Mouse (Mus musculus) kidney, embryonic 16.5 days (tissue): ENCODE results near the gene BC052040. TPM values are rescaled to one million over a fixed set of nuclear protein-coding genes. Genes with fewer than 3 reads are reported as not detected.

Source experiments
- ATAC-seq: fragments of 200-750 bp; cut with Nextera tagmentation; 2 replicates; pipeline ENCODE4 v1.8.0; 2017; ENCODE audit warnings: moderate TSS enrichment; ENCODE audit not compliant: low FRiP score, low TSS enrichment
- H3K27ac ChIP-seq: fragments of 300-500 bp; sonication (generic); 2 replicates; pipeline ENCODE4 v1.5.1; 2014; ENCODE audit warnings: low read length
- H3K27me3 ChIP-seq: fragments of 300-500 bp; sonication (generic); 2 replicates; pipeline ENCODE4 v1.6.1; 2014; ENCODE audit warnings: low read length, control low read depth, mixed read lengths; ENCODE audit not compliant: insufficient read depth
- H3K36me3 ChIP-seq: fragments of 300-500 bp; sonication (generic); 2 replicates; pipeline ENCODE4 v1.6.1; 2014; ENCODE audit warnings: low read length, control low read depth, mixed read lengths; ENCODE audit not compliant: insufficient read depth
- H3K4me1 ChIP-seq: fragments of 300-500 bp; sonication (generic); 2 replicates; pipeline ENCODE4 v1.6.1; 2014; ENCODE audit warnings: low read length, control low read depth, mixed read lengths; ENCODE audit not compliant: insufficient read depth
- H3K4me2 ChIP-seq: fragments of 300-500 bp; sonication (generic); replicated peaks from 2 replicates; pipeline ENCODE4 v1.6.1; 2014; ENCODE audit warnings: low read depth, low read length
- H3K4me3 ChIP-seq: fragments of 300-500 bp; sonication (generic); 2 replicates; pipeline ENCODE4 v1.5.1; 2014; ENCODE audit warnings: mild to moderate bottlenecking, low read length
- H3K9ac ChIP-seq: fragments of 300-500 bp; sonication (generic); replicated peaks from 2 replicates; pipeline ENCODE4 v1.6.1; 2014; ENCODE audit warnings: low read length
- H3K9me3 ChIP-seq: fragments of 300-500 bp; sonication (generic); 2 replicates; pipeline ENCODE4 v1.6.1; 2016; ENCODE audit warnings: low read length, control low read depth
- WGBS: fragments of 180-500 bp; shearing (Covaris S2); extraction: QIAGEN DNeasy Blood & Tissue Kit; methylation state at CpG from one replicate; pipeline ENCODE4 v1.1.7; 2014; 5-methylcytosine and 5-hydroxymethylcytosine counted together
- polyA plus RNA-seq: library from polyadenylated mRNA; unstranded; fragments of >200 nt; fragmentation: Nextera tagmentation; extraction: Ambion mirVana; gene quantifications from 2 replicates; pipeline ENCODE4 v1.2.1, GENCODE M21; 2015

The BC052040 gene
- polyA plus RNA-seq, 1 experiment from 2014 or later: 15.4 TPM

DNA sequence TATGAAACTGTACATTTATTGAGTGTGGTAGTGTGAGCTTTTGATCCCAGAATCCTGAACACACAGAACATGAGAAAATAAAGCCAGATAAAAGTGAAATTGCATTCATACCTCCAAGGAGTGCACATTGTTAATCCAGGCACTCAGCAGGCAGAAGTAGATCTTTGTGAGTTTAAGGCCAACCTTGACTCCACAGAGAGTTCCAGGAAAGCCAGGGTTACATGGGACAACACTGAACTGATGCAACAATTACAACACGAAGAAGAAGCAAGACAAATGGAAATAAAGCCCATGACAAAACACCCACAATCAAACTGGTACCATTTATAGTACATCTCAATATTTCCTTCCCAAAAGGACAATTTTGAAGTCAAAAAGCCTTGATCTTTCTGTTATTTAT is 9.5 kb upstream of the BC052040 start:
- no peaks in the 10 kb centered on the region for H3K9me3 ChIP-seq
- no peak overlapping the region for H3K9ac ChIP-seq
- no peak overlapping the region for H3K4me2 ChIP-seq
- H3K4me1 ChIP-seq: no peaks in the 10 kb centered on the region
- H3K4me3 ChIP-seq: no peak overlapping the region
- no peak overlapping the region for H3K27ac ChIP-seq
- 77% methylated on average over 1 of the region's 1 CpGs for WGBS
- no peaks in the 10 kb centered on the region for H3K27me3 ChIP-seq
- ATAC-seq: no peak
- no peaks in the 10 kb centered on the region for H3K36me3 ChIP-seq

DNA sequence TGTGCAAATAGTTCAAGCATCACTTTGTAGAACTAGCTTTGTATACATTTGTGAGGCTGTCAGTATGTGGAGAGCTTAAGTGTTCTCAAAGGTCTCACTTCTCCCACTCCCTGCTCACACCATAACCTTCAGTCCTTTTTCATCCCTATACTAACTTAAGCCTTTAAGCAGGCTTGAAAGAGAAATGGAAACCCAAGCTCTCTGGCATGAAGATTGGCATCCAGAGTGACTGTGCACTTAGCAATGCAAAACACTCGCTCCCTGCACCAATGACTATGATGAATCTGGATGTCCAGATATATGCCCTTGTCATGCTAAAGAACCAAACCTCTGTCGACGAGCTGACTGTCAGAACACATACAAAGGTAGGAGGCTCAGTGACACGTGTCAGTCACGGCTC is 6.7 kb upstream of the BC052040 start:
- Histone ChIP-seq H3K9ac (no peak overlapping the region), H3K9me3 (no peaks in the 10 kb centered on the region), H3K27me3 (no peaks in the 10 kb centered on the region), H3K4me1 (no peaks in the 10 kb centered on the region; the same call in 1 of the 2 replicates), H3K27ac (no peak overlapping the region), H3K4me3 (no peak overlapping the region), H3K36me3 (no peaks in the 10 kb centered on the region), H3K4me2 (no peak overlapping the region)
- no peak for ATAC-seq
- 76% methylated on average over 5 of the region's 5 CpGs for WGBS

DNA sequence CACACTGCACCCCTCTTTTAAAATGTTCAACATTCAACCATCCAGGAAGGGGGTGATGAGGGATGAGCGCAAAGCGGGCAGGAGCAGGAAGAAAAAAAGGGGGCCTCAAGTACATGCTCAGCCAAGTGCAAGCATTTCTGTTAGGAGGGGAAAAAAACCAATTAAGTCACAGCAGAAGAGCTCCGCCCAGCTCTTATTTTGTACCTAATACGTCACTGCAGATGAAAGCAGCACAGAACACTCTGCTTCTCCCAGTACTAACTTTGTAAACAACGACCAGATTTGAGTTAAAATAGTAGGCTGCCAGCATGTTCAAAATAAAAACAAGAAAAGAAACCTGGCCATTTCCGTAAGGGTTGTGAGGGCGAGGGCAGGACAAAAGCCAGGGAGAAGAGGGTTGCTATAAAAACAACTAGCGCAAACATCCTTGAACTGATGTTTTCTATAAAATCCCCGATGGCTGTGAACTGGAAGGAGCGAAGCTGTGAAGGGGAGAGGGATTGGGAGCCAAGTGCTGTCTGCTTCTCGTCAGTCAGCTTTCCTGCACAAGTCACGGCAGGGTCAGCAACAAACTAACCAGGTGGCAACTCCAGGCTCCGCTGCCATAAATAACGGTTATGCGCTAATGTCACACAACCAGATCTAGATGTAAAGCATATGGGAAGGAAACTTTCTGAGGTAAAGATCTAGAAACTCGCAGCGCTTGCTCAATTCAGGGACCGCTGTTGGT is 2.2 kb upstream of the BC052040 start:
- H3K36me3 ChIP-seq: no peaks in the 10 kb centered on the region
- H3K4me2 ChIP-seq: peak overlapping the region; percentile 59
- peak overlapping the region; percentile 57 for H3K9ac ChIP-seq
- H3K4me1 ChIP-seq: peaks cover 26% of the 10 kb centered on the region
- 21% methylated on average over 18 of the region's 18 CpGs for WGBS
- no peaks in the 10 kb centered on the region for H3K27me3 ChIP-seq
- ATAC-seq: no peak
- H3K9me3 ChIP-seq: no peaks in the 10 kb centered on the region
- H3K4me3 ChIP-seq: peak overlapping the region; percentile 41
- peak overlapping the region; percentile 76 for H3K27ac ChIP-seq

DNA sequence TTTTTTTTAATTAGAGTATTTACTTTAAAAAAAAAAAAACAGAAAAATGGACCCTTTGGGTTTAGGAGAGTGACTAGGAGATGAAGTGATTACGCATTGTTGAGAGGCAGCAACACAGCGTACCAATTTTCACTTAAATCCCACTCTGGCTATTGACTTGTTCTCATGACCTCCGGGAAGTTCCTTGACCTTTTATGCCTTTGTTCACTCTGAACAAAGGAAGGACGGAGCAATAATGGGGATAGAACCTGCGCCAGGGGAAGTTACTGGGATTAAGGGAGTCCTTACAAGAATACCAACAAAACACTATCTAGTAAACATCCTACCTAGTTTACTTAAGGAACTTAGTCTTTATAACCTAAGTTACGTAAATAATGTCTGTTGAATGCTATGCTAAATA is 1.5 kb upstream of the BC052040 start:
- H3K27me3 ChIP-seq: no peaks in the 10 kb centered on the region
- WGBS: 36% methylated on average over 6 of the region's 6 CpGs
- peak overlapping the region; percentile 59 for H3K4me2 ChIP-seq
- no peak for ATAC-seq
- no peak overlapping the region for H3K9ac ChIP-seq
- H3K4me3 ChIP-seq: no peak overlapping the region; the same call in 1 of the 2 replicates
- H3K36me3 ChIP-seq: no peaks in the 10 kb centered on the region
- H3K4me1 ChIP-seq: peaks cover 26% of the 10 kb centered on the region
- no peaks in the 10 kb centered on the region for H3K9me3 ChIP-seq
- H3K27ac ChIP-seq: peak overlapping the region; percentile 76; the same call in 1 of the 2 replicates

DNA sequence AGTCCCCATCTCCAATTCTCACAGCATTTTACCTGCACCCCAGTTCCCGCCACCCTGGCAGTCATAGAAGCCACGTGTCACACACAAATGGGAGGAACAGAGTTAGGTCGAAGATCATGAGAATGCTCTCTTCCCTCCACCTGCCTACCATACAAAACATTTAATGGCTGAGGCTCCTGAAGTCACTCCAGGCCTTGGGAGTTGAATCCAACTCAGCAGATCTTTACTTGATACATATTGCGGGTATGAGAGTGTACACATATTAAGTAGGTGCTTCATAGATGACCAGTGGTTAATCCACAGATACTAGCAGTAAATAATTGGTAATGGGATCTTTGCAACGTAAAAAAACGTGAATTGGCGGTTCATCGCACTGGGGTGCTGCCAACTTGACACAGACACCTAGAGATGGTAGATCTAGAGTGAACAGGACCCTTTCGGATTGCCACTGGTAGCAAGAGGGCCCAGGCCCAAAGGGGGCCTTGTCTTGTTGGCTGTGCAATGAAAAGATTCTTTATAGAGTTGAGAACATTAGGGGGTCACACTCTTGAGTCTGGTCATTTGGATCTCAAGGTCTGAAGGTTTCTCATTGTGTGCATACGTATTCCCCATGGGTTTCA is 583 bp downstream of the BC052040 start:
- peak overlapping the region; percentile 90 for H3K27ac ChIP-seq
- H3K9ac ChIP-seq: peak overlapping the region; percentile 86
- peaks cover 26% of the 10 kb centered on the region for H3K4me1 ChIP-seq
- ATAC-seq: peak; percentile 13; the same call in 1 of the 2 replicates
- H3K4me3 ChIP-seq: peak overlapping the region; percentile 88
- no peaks in the 10 kb centered on the region for H3K9me3 ChIP-seq
- H3K36me3 ChIP-seq: no peaks in the 10 kb centered on the region
- WGBS: 70% methylated on average over 10 of the region's 10 CpGs
- H3K27me3 ChIP-seq: no peaks in the 10 kb centered on the region
- H3K4me2 ChIP-seq: peak overlapping the region; percentile 81

DNA sequence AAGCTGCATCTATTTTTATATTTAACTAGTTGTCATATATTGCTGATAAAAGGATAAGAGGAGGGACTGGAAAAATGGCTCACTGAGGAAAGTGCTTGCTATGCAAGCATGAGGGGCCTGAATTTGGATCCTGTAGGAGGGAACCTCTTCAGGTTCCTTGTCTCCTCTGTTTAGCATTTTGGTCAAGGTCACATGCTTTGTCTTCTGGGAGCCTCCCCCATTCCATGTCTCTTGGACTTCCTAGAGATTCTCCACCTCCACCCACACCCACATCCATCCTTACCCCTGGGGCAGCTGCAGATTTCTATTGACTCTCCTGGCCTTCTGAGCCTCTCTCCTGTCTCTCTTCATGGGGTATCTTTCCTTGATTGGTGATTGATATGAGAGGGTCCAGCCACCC is 2.3 kb downstream of the BC052040 start:
- Histone ChIP-seq H3K36me3 (no peaks in the 10 kb centered on the region), H3K4me2 (no peak overlapping the region), H3K4me1 (peaks cover 26% of the 10 kb centered on the region), H3K27ac (no peak overlapping the region), H3K9ac (no peak overlapping the region), H3K4me3 (no peak overlapping the region), H3K9me3 (no peaks in the 10 kb centered on the region), H3K27me3 (no peaks in the 10 kb centered on the region)
- ATAC-seq: no peak

DNA sequence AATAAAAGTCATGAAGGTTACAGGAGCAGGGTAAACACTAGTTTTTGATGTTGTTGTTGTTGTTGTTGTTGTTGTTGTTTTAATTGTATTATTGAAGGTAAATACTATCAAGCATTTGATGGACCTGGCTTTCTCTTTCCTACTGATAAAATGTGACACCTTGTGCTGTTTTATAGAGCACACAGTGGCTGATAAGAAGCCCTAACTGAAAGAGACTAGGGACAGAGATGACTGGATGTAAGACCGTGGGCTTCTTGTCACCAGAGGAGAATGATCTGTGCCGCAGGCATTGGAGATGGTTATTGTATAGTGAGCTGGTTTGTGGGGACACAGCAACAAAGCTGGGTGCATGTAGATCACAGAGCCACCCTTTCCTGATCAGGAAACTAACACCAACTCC is 9.1 kb downstream of the BC052040 start:
- H3K4me1 ChIP-seq: peaks cover 6% of the 10 kb centered on the region
- H3K4me3 ChIP-seq: no peak overlapping the region
- 80% methylated on average over 2 of the region's 2 CpGs for WGBS
- H3K36me3 ChIP-seq: no peaks in the 10 kb centered on the region
- H3K9ac ChIP-seq: no peak overlapping the region
- ATAC-seq: no peak
- H3K27me3 ChIP-seq: no peaks in the 10 kb centered on the region
- no peak overlapping the region for H3K27ac ChIP-seq
- no peaks in the 10 kb centered on the region for H3K9me3 ChIP-seq
- H3K4me2 ChIP-seq: no peak overlapping the region

DNA sequence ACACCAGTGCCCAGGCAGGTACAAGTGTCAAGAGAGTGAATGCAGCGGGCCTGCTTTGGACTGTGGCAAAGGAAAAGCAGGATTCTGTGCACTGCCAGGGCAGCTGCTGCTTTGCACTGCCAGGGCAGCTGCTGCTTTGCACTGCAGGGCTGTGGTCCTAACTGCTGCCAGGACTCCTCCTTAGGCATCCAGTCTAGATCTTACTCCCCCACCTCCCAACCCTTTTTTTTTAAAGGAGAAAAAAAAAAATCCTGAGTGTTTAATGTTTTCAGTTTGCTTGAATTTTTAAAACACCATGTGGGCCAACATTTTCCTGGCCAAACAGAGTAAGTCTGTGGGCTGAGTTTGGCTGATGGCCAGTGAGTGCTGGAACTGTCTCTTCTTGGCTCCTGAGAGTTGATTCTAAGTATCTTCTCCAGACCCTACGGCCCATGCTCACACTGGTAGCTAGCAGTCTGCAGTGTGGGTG is 11.2 kb downstream of the BC052040 start:
- H3K9me3 ChIP-seq: no peaks in the 10 kb centered on the region
- no peaks in the 10 kb centered on the region for H3K36me3 ChIP-seq
- no peaks in the 10 kb centered on the region for H3K27me3 ChIP-seq
- H3K4me2 ChIP-seq: no peak overlapping the region
- H3K9ac ChIP-seq: no peak overlapping the region
- H3K27ac ChIP-seq: no peak overlapping the region
- H3K4me3 ChIP-seq: no peak overlapping the region
- peaks cover 9% of the 10 kb centered on the region for H3K4me1 ChIP-seq
- WGBS: 66% methylated on average over 2 of the region's 2 CpGs
- no peak for ATAC-seq

DNA sequence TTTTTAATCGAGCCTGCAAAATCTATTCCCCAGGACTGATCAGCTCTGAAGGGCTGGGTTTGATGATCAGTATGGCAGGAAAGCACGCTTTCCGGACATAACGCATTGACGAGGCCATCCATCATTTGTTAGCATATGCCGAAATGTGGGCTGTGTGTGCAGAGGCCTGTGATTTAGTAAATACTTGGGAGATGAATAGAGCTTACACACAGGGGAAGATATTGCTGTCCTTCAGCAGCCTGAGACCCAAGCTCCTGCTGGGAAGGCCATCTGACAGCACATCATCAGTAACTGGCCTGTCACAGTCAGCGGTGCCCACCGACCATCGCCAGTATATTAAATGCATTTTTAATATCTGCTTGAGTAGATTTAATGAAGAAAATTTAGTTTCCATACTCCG is 15.5 kb downstream of the BC052040 start:
- H3K27me3 ChIP-seq: no peaks in the 10 kb centered on the region
- H3K4me1 ChIP-seq: peaks cover 13% of the 10 kb centered on the region
- no peaks in the 10 kb centered on the region for H3K9me3 ChIP-seq
- no peak overlapping the region for H3K27ac ChIP-seq
- H3K36me3 ChIP-seq: no peaks in the 10 kb centered on the region
- WGBS: 75% methylated on average over 10 of the region's 10 CpGs
- no peak for ATAC-seq
- H3K9ac ChIP-seq: no peak overlapping the region
- H3K4me3 ChIP-seq: no peak overlapping the region
- H3K4me2 ChIP-seq: no peak overlapping the region

DNA sequence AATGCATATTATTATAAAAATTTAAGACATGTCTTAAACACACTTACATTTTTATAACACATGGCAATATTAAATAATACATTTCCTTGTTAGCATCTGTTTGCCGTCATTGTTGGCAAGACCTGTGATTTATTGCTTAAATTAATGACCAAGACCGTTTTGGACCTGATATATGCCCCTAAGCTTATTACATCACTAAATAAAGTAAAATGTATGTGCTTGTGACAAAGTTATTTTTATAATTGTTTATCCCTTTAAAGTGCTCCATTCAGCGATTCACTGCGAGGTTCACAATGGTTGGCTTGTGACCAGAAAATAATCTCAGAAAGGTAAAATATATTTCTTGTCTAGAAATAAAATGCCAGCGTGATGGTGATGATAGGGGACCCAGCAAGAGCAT is 16.8 kb downstream of the BC052040 start:
- ATAC-seq: no peak
- WGBS: 38% methylated on average over 5 of the region's 5 CpGs
- H3K27me3 ChIP-seq: no peaks in the 10 kb centered on the region

More for the DNA sequence above, 16.8 kb downstream of the BC052040 start:
- Histone ChIP-seq H3K9me3 (no peaks in the 10 kb centered on the region), H3K9ac (no peak overlapping the region), H3K27ac (no peak overlapping the region), H3K36me3 (no peaks in the 10 kb centered on the region), H3K4me1 (peaks cover 7% of the 10 kb centered on the region; the same call in 1 of the 2 replicates), H3K4me2 (no peak overlapping the region), H3K4me3 (no peak overlapping the region)
